Mouse (Mus musculus): ENCODE results near the gene Snd1. TPM values are rescaled to one million over a fixed set of nuclear protein-coding genes. Genes with fewer than 3 reads are reported as not detected.

Gene Snd1
- total RNA-seq, 2 experiments from 2014 or later = 113 to 115 TPM

GRCm38 (mm10) chr6:28629866-28630265, 154.9 kb downstream of the Snd1 start:
- DNase-seq (ENCODE audit: extremely low spot score in 1 of 2, low spot score in 1 of 2) = no peak

GRCm38 (mm10) chr6:28630926-28631325, 156.0 kb downstream of the Snd1 start:
- no peak for DNase-seq (ENCODE audit: extremely low spot score in 1 of 2, low spot score in 1 of 2)

GRCm38 (mm10) chr6:28633120-28633519, 158.2 kb downstream of the Snd1 start:
- DNase-seq (ENCODE audit: extremely low spot score in 1 of 2, low spot score in 1 of 2) = no peak

GRCm38 (mm10) chr6:28633656-28634055, 158.7 kb downstream of the Snd1 start:
- no peak for DNase-seq (ENCODE audit: extremely low spot score in 1 of 2, low spot score in 1 of 2)

- no peak for DNase-seq (ENCODE audit: extremely low spot score in 1 of 2, low spot score in 1 of 2)
These were observed 160.2 kb downstream of the Snd1 start for GRCm38 (mm10) chr6:28635092-28635491.

GRCm38 (mm10) chr6:28635531-28636348, 160.8 kb downstream of the Snd1 start:
- DNase-seq (ENCODE audit: extremely low spot score in 1 of 2, low spot score in 1 of 2) = no peak

GRCm38 (mm10) chr6:28640088-28640487, 165.1 kb downstream of the Snd1 start:
- DNase-seq (ENCODE audit: extremely low spot score in 1 of 2, low spot score in 1 of 2) = no peak

GRCm38 (mm10) chr6:28642909-28643308, 168.0 kb downstream of the Snd1 start:
- DNase-seq (ENCODE audit: extremely low spot score in 1 of 2, low spot score in 1 of 2) = no peak

GRCm38 (mm10) chr6:28645231-28645630, 170.3 kb downstream of the Snd1 start:
- DNase-seq (ENCODE audit: extremely low spot score in 1 of 2, low spot score in 1 of 2) = no peak

GRCm38 (mm10) chr6:28656511-28656910, 181.6 kb downstream of the Snd1 start:
- no peak for DNase-seq (ENCODE audit: extremely low spot score in 1 of 2, low spot score in 1 of 2)

- DNase-seq (ENCODE audit: extremely low spot score in 1 of 2, low spot score in 1 of 2) = no peak
These were observed 188.1 kb downstream of the Snd1 start for GRCm38 (mm10) chr6:28663004-28663403.

- no peak for DNase-seq (ENCODE audit: extremely low spot score in 1 of 2, low spot score in 1 of 2)
These were observed 188.7 kb downstream of the Snd1 start for GRCm38 (mm10) chr6:28663670-28664069.

- no peak for DNase-seq (ENCODE audit: extremely low spot score in 1 of 2, low spot score in 1 of 2)
These were observed 189.8 kb downstream of the Snd1 start for GRCm38 (mm10) chr6:28664716-28665115.

- DNase-seq (ENCODE audit: extremely low spot score in 1 of 2, low spot score in 1 of 2) = no peak
These were observed 192.6 kb downstream of the Snd1 start for GRCm38 (mm10) chr6:28667586-28667985.

GRCm38 (mm10) chr6:28669251-28669650, 194.3 kb downstream of the Snd1 start:
- no peak for DNase-seq (ENCODE audit: extremely low spot score in 1 of 2, low spot score in 1 of 2)

- no peak for DNase-seq (ENCODE audit: extremely low spot score in 1 of 2, low spot score in 1 of 2)
These were observed 197.4 kb downstream of the Snd1 start for GRCm38 (mm10) chr6:28672388-28672787.

GRCm38 (mm10) chr6:28674686-28675085, 199.7 kb downstream of the Snd1 start:
- no peak for DNase-seq (ENCODE audit: extremely low spot score in 1 of 2, low spot score in 1 of 2)

GRCm38 (mm10) chr6:28678896-28679295, 204.0 kb downstream of the Snd1 start:
- no peak for DNase-seq (ENCODE audit: extremely low spot score in 1 of 2, low spot score in 1 of 2)

GRCm38 (mm10) chr6:28680537-28680936, 205.6 kb downstream of the Snd1 start:
- no peak for DNase-seq (ENCODE audit: extremely low spot score in 1 of 2, low spot score in 1 of 2)

- no peak for DNase-seq (ENCODE audit: extremely low spot score in 1 of 2, low spot score in 1 of 2)
These were observed 206.8 kb downstream of the Snd1 start for GRCm38 (mm10) chr6:28681521-28682457.

- no peak for DNase-seq (ENCODE audit: extremely low spot score in 1 of 2, low spot score in 1 of 2)
These were observed 210.1 kb downstream of the Snd1 start for GRCm38 (mm10) chr6:28685052-28685451.

Data from layer of hippocampus, postnatal 25 days (tissue).